Mouse (Mus musculus) heart, embryonic 14.5 days (tissue): ENCODE data around the gene Rpp25l. TPM values are rescaled to one million over a fixed set of nuclear protein-coding genes. Genes with fewer than 3 reads are reported as not detected.

ENCODE experiments used
- ATAC-seq: fragments of 200-750 bp; cut with Nextera tagmentation; 2 replicates; pipeline ENCODE4 v1.8.0; 2017; ENCODE audit warnings: low read depth, moderate TSS enrichment; ENCODE audit not compliant: insufficient number of reproducible peaks, insufficient read depth, low FRiP score
- H3K27ac ChIP-seq, 2 experiments: fragments of 200-500 bp in 1 of 2; fragments of 300-500 bp in 1 of 2; sonication (generic) in 1 of 2; replicated peaks in 1 of 2; 2 replicates each; pipeline ENCODE4 v1.5.1; 2012 to 2014; ENCODE audit warnings: low read depth in 2 of 2, low read length in 2 of 2, control low read depth in 1 of 2, mild to moderate bottlenecking in 1 of 2, mixed read lengths in 1 of 2; ENCODE audit not compliant: control insufficient read depth in 1 of 2, insufficient read depth in 1 of 2
- H3K27me3 ChIP-seq: fragments of 300-500 bp; sonication (generic); 2 replicates; pipeline ENCODE4 v1.6.1; 2014; ENCODE audit warnings: mild to moderate bottlenecking, low read length, control low read depth; ENCODE audit not compliant: control insufficient read depth, insufficient read depth
- H3K36me3 ChIP-seq: fragments of 300-500 bp; sonication (generic); 2 replicates; pipeline ENCODE4 v1.6.1; 2014; ENCODE audit warnings: mild to moderate bottlenecking, control low read depth, low read length, mixed read lengths; ENCODE audit not compliant: control insufficient read depth, insufficient read depth
- H3K4me1 ChIP-seq, 2 experiments: fragments of 200-500 bp in 1 of 2; fragments of 300-500 bp in 1 of 2; sonication (generic) in 1 of 2; 2 replicates each; pipeline ENCODE4 v1.6.1; 2012 to 2014; ENCODE audit warnings: low read length in 2 of 2, control low read depth in 1 of 2, mixed read lengths in 1 of 2; ENCODE audit not compliant: control insufficient read depth in 2 of 2, insufficient read depth in 2 of 2
- H3K4me2 ChIP-seq: fragments of 300-500 bp; sonication (generic); 2 replicates; pipeline ENCODE4 v1.6.1; 2014; ENCODE audit warnings: mild to moderate bottlenecking, low read length
- H3K4me3 ChIP-seq, 2 experiments: fragments of 200-500 bp in 1 of 2; fragments of 300-500 bp in 1 of 2; sonication (generic) in 1 of 2; 2 replicates each; pipeline ENCODE4 v1.5.1; 2012 to 2014; ENCODE audit warnings: low read length in 2 of 2, mild to moderate bottlenecking in 2 of 2, control low read depth in 1 of 2, low read depth in 1 of 2, moderate library complexity in 1 of 2; ENCODE audit not compliant: control insufficient read depth in 1 of 2, insufficient read depth in 1 of 2
- H3K9ac ChIP-seq: fragments of 300-500 bp; sonication (generic); 2 replicates; pipeline ENCODE4 v1.6.1; 2014; ENCODE audit warnings: mild to moderate bottlenecking, low read length
- H3K9me3 ChIP-seq: fragments of 300-500 bp; sonication (generic); 2 replicates; pipeline ENCODE4 v1.6.1; 2016; ENCODE audit warnings: low read length, control low read depth; ENCODE audit not compliant: control insufficient read depth
- WGBS: fragments of 180-500 bp; shearing (Covaris S2); extraction: QIAGEN DNeasy Blood & Tissue Kit; methylation state at CpG from one replicate; pipeline ENCODE4 v1.1.7; 2014; 5-methylcytosine and 5-hydroxymethylcytosine counted together
- polyA plus RNA-seq: library from polyadenylated mRNA; unstranded; fragments of >200 nt; fragmentation: Nextera tagmentation; extraction: Ambion mirVana; gene quantifications from 2 replicates; pipeline ENCODE4 v1.2.1, GENCODE M21; 2014

The Rpp25l gene
- polyA plus RNA-seq, 1 experiment from 2014 or later: 48.6 TPM

- H3K4me3 ChIP-seq: no peak overlapping the region
- H3K36me3 ChIP-seq: peaks cover 28% of the 10 kb centered on the region
- no peak for ATAC-seq
- peak overlapping the region; percentile 72; the same call in 1 of the 2 replicates for H3K9ac ChIP-seq
- H3K27ac ChIP-seq: peak overlapping the region; percentile 96 to 98
- peak overlapping the region; percentile 79 for H3K4me2 ChIP-seq
- H3K27me3 ChIP-seq: no peaks in the 10 kb centered on the region
- peaks cover 34 to 50% of the 10 kb centered on the region in 2 experiments for H3K4me1 ChIP-seq
- no peaks in the 10 kb centered on the region for H3K9me3 ChIP-seq
- WGBS: 39% methylated on average over 9 of the region's 9 CpGs
Measured at GRCm38 (mm10) chr4:41759206-41759605, 45.9 kb upstream of the Rpp25l start.

- H3K4me3 ChIP-seq: no peak overlapping the region
- no peak overlapping the region for H3K4me2 ChIP-seq
- H3K36me3 ChIP-seq: peaks cover 28% of the 10 kb centered on the region
- no peaks in the 10 kb centered on the region for H3K27me3 ChIP-seq
- peak overlapping the region; percentile 96 to 98 for H3K27ac ChIP-seq
- H3K4me1 ChIP-seq: peaks cover 34 to 50% of the 10 kb centered on the region in 2 experiments
- ATAC-seq: no peak
- peak overlapping the region; percentile 72; the same call in 1 of the 2 replicates for H3K9ac ChIP-seq
- 91% methylated on average over 4 of the region's 4 CpGs for WGBS
- no peaks in the 10 kb centered on the region for H3K9me3 ChIP-seq
Measured at GRCm38 (mm10) chr4:41758701-41759100, 45.4 kb upstream of the Rpp25l start.

- H3K27ac ChIP-seq: no peak overlapping the region
- WGBS: 83% methylated on average over 11 of the region's 11 CpGs
- no peak overlapping the region for H3K9ac ChIP-seq
- H3K4me3 ChIP-seq: no peak overlapping the region
- H3K9me3 ChIP-seq: no peaks in the 10 kb centered on the region
- H3K36me3 ChIP-seq: peaks cover 28% of the 10 kb centered on the region
- no peaks in the 10 kb centered on the region for H3K27me3 ChIP-seq
- peaks cover 34 to 50% of the 10 kb centered on the region in 2 experiments for H3K4me1 ChIP-seq
- no peak for ATAC-seq
- H3K4me2 ChIP-seq: no peak overlapping the region
Measured at GRCm38 (mm10) chr4:41758021-41758420, 44.7 kb upstream of the Rpp25l start.

GRCm38 (mm10) chr4:41757321-41757720 is 44.0 kb upstream of the Rpp25l start:
- WGBS: 87% methylated on average over 13 of the region's 13 CpGs
- H3K4me1 ChIP-seq: peaks cover 30 to 45% of the 10 kb centered on the region in 2 experiments
- no peak for ATAC-seq
- no peaks in the 10 kb centered on the region for H3K27me3 ChIP-seq
- no peak overlapping the region for H3K9ac ChIP-seq
- H3K27ac ChIP-seq: no peak overlapping the region
- H3K9me3 ChIP-seq: no peaks in the 10 kb centered on the region
- peaks cover 28% of the 10 kb centered on the region for H3K36me3 ChIP-seq
- H3K4me2 ChIP-seq: no peak overlapping the region
- H3K4me3 ChIP-seq: no peak overlapping the region

- Histone ChIP-seq H3K4me2 (peak overlapping the region; percentile 74), H3K4me1 (peaks cover 24 to 36% of the 10 kb centered on the region in 2 experiments), H3K9me3 (no peaks in the 10 kb centered on the region), H3K9ac (peak overlapping the region; percentile 88), H3K27me3 (no peaks in the 10 kb centered on the region), H3K4me3 (peak overlapping the region; percentile 56 to 85), H3K36me3 (peaks cover 28% of the 10 kb centered on the region), H3K27ac (peak overlapping the region in 1 of 2 experiments; percentile 6; a peak in 1 of 4 replicates)
- WGBS: 69% methylated on average over 8 of the region's 8 CpGs
- ATAC-seq: no peak
Measured at GRCm38 (mm10) chr4:41756440-41756839, 43.1 kb upstream of the Rpp25l start.

GRCm38 (mm10) chr4:41755338-41756305 is 42.3 kb upstream of the Rpp25l start, which contains the start of gene Sigmar1:
Gene Sigmar1, minus strand, starts transcription at chr4:41756157.
- peaks cover 28% of the 10 kb centered on the region for H3K36me3 ChIP-seq
- no peaks in the 10 kb centered on the region for H3K9me3 ChIP-seq
- no peaks in the 10 kb centered on the region for H3K27me3 ChIP-seq
- peak within 1 kb of the TSS; percentile 87 to 96 for H3K27ac ChIP-seq
- H3K4me1 ChIP-seq: peaks cover 20 to 28% of the 10 kb centered on the region in 2 experiments
- H3K4me3 ChIP-seq: peak within 1 kb of the TSS; percentile 56 to 85
- ATAC-seq: peak; percentile 67
- WGBS: under 1% methylated on average over 57 of the region's 57 CpGs
- H3K4me2 ChIP-seq: peak within 1 kb of the TSS; percentile 74
- H3K9ac ChIP-seq: peak within 1 kb of the TSS; percentile 88

GRCm38 (mm10) chr4:41754797-41755337 is 41.5 kb upstream of the Rpp25l start, which contains the start of gene Galt:
Gene Galt, plus strand, starts transcription at chr4:41755228.
- ATAC-seq: 0 out of 2 replicates have a peak, but pooled peaks have one; percentile 27
- 13% methylated on average over 14 of the region's 14 CpGs for WGBS
- Histone ChIP-seq H3K4me3 (peak within 1 kb of the TSS; percentile 56 to 85), H3K4me2 (peak within 1 kb of the TSS; percentile 74), H3K27ac (peak within 1 kb of the TSS; percentile 87 to 96), H3K4me1 (peaks cover 18 to 25% of the 10 kb centered on the region in 2 experiments), H3K27me3 (no peaks in the 10 kb centered on the region), H3K36me3 (peaks cover 28% of the 10 kb centered on the region), H3K9me3 (no peaks in the 10 kb centered on the region), H3K9ac (peak within 1 kb of the TSS; percentile 88)
